Mouse (Mus musculus) bone marrow macrophage, adult 2 months (primary cell): ENCODE measurements around the gene Gm5129.

Experiments used
- CTCF ChIP-seq: IDR thresholded peaks from 2 replicates; pipeline ENCODE4 v1.5.1; 2012; ENCODE audit warnings: low read depth, mild to moderate bottlenecking, low read length, moderate library complexity
- POLR2A ChIP-seq: IDR thresholded peaks from 2 replicates; pipeline ENCODE4 v1.6.1; 2012; ENCODE audit warnings: mild to moderate bottlenecking, low read depth, low read length, borderline replicate concordance

GRCm38 (mm10) chr5:29712906-29713305 is 22.8 kb downstream of the Gm5129 start:
- TF ChIP-seq CTCF (no peak), POLR2A (no peak)
